Mouse (Mus musculus) brown adipose tissue, adult 24 weeks (tissue): ENCODE measurements around the gene Vezt. TPM values are rescaled to one million over a fixed set of nuclear protein-coding genes. Genes with fewer than 3 reads are reported as not detected.

ENCODE experiments used
- H3K27ac ChIP-seq: fragments of 200-500 bp; replicated peaks from 2 replicates; pipeline ENCODE4 v1.5.1; 2012; ENCODE audit warnings: low read depth, mild to moderate bottlenecking, low read length
- H3K4me1 ChIP-seq: fragments of 200-500 bp; 2 replicates; pipeline ENCODE4 v1.6.1; 2012; ENCODE audit warnings: low read length, mixed read lengths; ENCODE audit not compliant: control insufficient read depth, insufficient read depth, insufficient read length
- H3K4me3 ChIP-seq: fragments of 200-500 bp; 2 replicates; pipeline ENCODE4 v1.5.1; 2012; ENCODE audit warnings: low read depth, mild to moderate bottlenecking, low read length, moderate library complexity; ENCODE audit not compliant: insufficient read depth
- polyA plus RNA-seq: library from polyadenylated mRNA; stranded (reverse); fragments of >200 nt; gene quantifications from 2 replicates; pipeline ENCODE4 v1.2.4, GENCODE M21; 2012; ENCODE audit not compliant: missing spikeins, insufficient read depth, insufficient read length

Vezt gene
- polyA plus RNA-seq, 1 experiment = 11.4 TPM

DNA sequence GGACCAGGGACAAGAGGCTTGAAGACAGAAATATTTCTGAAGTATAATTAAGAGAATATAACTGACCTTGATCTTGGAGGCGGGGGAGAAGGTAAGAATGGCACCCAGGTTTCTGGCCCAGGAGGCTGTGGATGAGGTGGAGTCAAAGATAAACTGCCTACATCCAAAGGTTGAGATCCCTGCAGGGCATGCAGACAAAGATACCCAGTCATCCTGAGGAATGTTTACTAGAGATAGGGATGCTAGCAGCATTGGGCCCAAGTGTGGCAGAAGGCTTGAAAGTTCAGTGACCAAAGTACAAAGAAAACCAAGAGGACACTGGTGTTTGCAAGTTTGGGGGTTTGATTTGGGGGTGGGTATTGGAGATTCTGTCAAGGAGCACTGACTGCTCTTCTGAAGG is 144.6 kb downstream of the Vezt start:
- Histone ChIP-seq H3K27ac (no peak overlapping the region), H3K4me3 (no peak overlapping the region; the same call in 1 of the 2 replicates), H3K4me1 (peaks cover 3% of the 10 kb centered on the region; the same call in 1 of the 2 replicates)

GRCm38 (mm10) chr10:93890565-93890964 is 145.1 kb downstream of the Vezt start:
- no peak overlapping the region for H3K4me3 ChIP-seq

DNA sequence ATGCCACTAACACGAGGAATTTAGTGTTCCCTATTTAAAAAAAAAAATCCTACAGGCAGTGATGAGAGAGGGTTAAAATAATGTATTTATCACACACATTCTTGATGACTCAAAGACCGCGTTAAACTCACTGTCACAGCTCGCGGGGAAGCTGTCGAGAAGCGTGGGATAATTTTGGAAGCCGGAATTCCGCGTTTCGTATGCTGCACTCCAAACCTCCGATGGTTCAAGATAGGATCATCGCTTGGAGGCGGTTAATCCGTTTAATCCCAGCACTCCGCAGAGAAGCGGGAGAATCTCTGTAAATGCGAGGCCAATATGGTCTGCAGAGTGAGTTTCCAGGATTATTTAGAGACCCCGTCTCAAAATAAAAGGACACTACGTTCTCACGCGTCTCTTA is 145.6 kb downstream of the Vezt start:
- H3K27ac ChIP-seq = 0 out of 2 replicates have a peak overlapping the region, but pooled peaks have one; percentile 7

More at GRCm38 (mm10) chr10:93890565-93890964, 145.1 kb downstream of the Vezt start:
- Histone ChIP-seq H3K27ac (no peak overlapping the region), H3K4me1 (peaks cover 3% of the 10 kb centered on the region; the same call in 1 of the 2 replicates)

GRCm38 (mm10) chr10:93889579-93889950 is 146.1 kb downstream of the Vezt start:
- H3K4me3 ChIP-seq = peak overlapping the region; percentile 93
- peaks cover 3% of the 10 kb centered on the region; the same call in 1 of the 2 replicates for H3K4me1 ChIP-seq
- peak overlapping the region; percentile 87 for H3K27ac ChIP-seq

More for the DNA sequence above, 145.6 kb downstream of the Vezt start:
- H3K4me1 ChIP-seq = peaks cover 3% of the 10 kb centered on the region; the same call in 1 of the 2 replicates
- peak overlapping the region; percentile 93 for H3K4me3 ChIP-seq

Other genes with a start within 250 kb of the Vezt start
- gene Usp44, start 204.3 kb downstream of the Vezt start, polyA plus RNA-seq = not detected in 2 replicates
- 137 TPM in 2 replicates for gene Metap2, start 138.7 kb downstream of the Vezt start, polyA plus RNA-seq
- gene Fgd6, start 184 bp upstream of the Vezt start, polyA plus RNA-seq = 0.92 and 1.5 TPM in 2 replicates
- gene Nr2c1, start 112.2 kb upstream of the Vezt start, polyA plus RNA-seq = 6.9 and 7.1 TPM in 2 replicates
- gene Ndufa12, start 162.9 kb upstream of the Vezt start, polyA plus RNA-seq = 1,297 and 1,423 TPM in 2 replicates